Mouse (Mus musculus): ENCODE measurements around the gene 2810004N23Rik. TPM values are rescaled to one million over a fixed set of nuclear protein-coding genes. Genes with fewer than 3 reads are reported as not detected.

Gene 2810004N23Rik
- polyA plus RNA-seq, 1 experiment from 2014 or later: 51.9 TPM

- Histone ChIP-seq H3K4me1 (ENCODE audit: control insufficient read depth, insufficient read depth, low read length) (no peaks in the 10 kb centered on the region), H3K27ac (replicated peaks; ENCODE audit: low read depth, low read length) (no peak overlapping the region), H3K27me3 (ENCODE audit: control insufficient read depth, insufficient read depth, low read length) (no peaks in the 10 kb centered on the region), H3K9me3 (replicated peaks; ENCODE audit: control insufficient read depth, low read length) (no peaks in the 10 kb centered on the region), H3K36me3 (replicated peaks; ENCODE audit: control insufficient read depth, insufficient read depth, low read depth, low read length) (peaks cover 13% of the 10 kb centered on the region), H3K4me2 (ENCODE audit: low read depth, low read length) (no peak overlapping the region), H3K9ac (replicated peaks; ENCODE audit: low read length) (no peak overlapping the region), H3K4me3 (ENCODE audit: low read depth, low read length) (no peak overlapping the region)
- DNase-seq (ENCODE audit: low spot score) (no peak), ATAC-seq (replicated peaks; ENCODE audit: insufficient number of reproducible peaks, low FRiP score, low TSS enrichment, low read depth) (no peak)
- WGBS: 89% methylated on average over 10 of the region's 10 CpGs
Measured at GRCm38 (mm10) chr8:124839371-124839770, 23.5 kb downstream of the 2810004N23Rik start.

- H3K9ac ChIP-seq (replicated peaks; ENCODE audit: low read length): no peak overlapping the region
- no peaks in the 10 kb centered on the region for H3K27me3 ChIP-seq (ENCODE audit: control insufficient read depth, insufficient read depth, low read length)
- DNase-seq (ENCODE audit: low spot score): no peak
- 83% methylated on average over 2 of the region's 2 CpGs for WGBS
- no peaks in the 10 kb centered on the region for H3K4me1 ChIP-seq (ENCODE audit: control insufficient read depth, insufficient read depth, low read length)
- no peak overlapping the region for H3K27ac ChIP-seq (replicated peaks; ENCODE audit: low read depth, low read length)
- no peak overlapping the region for H3K4me2 ChIP-seq (ENCODE audit: low read depth, low read length)
- peaks cover 13% of the 10 kb centered on the region for H3K36me3 ChIP-seq (replicated peaks; ENCODE audit: control insufficient read depth, insufficient read depth, low read depth, low read length)
- H3K4me3 ChIP-seq (ENCODE audit: low read depth, low read length): no peak overlapping the region
- H3K9me3 ChIP-seq (replicated peaks; ENCODE audit: control insufficient read depth, low read length): no peaks in the 10 kb centered on the region
- ATAC-seq (replicated peaks; ENCODE audit: insufficient number of reproducible peaks, low FRiP score, low TSS enrichment, low read depth): no peak
Measured at GRCm38 (mm10) chr8:124837956-124838355, 25.0 kb downstream of the 2810004N23Rik start.

GRCm38 (mm10) chr8:124836907-124837306 is 26.0 kb downstream of the 2810004N23Rik start:
- H3K9ac ChIP-seq (replicated peaks; ENCODE audit: low read length): no peak overlapping the region
- DNase-seq (ENCODE audit: low spot score) (no peak), ATAC-seq (replicated peaks; ENCODE audit: insufficient number of reproducible peaks, low FRiP score, low TSS enrichment, low read depth) (no peak)
- H3K4me1 ChIP-seq (ENCODE audit: control insufficient read depth, insufficient read depth, low read length): no peaks in the 10 kb centered on the region
- H3K27ac ChIP-seq (replicated peaks; ENCODE audit: low read depth, low read length): no peak overlapping the region
- no peak overlapping the region for H3K4me2 ChIP-seq (ENCODE audit: low read depth, low read length)
- no peaks in the 10 kb centered on the region for H3K27me3 ChIP-seq (ENCODE audit: control insufficient read depth, insufficient read depth, low read length)
- WGBS: 80% methylated on average over 2 of the region's 2 CpGs
- no peaks in the 10 kb centered on the region for H3K9me3 ChIP-seq (replicated peaks; ENCODE audit: control insufficient read depth, low read length)
- no peak overlapping the region for H3K4me3 ChIP-seq (ENCODE audit: low read depth, low read length)
- H3K36me3 ChIP-seq (replicated peaks; ENCODE audit: control insufficient read depth, insufficient read depth, low read depth, low read length): peaks cover 13% of the 10 kb centered on the region

GRCm38 (mm10) chr8:124836273-124836672 is 26.6 kb downstream of the 2810004N23Rik start:
- Histone ChIP-seq H3K4me1 (ENCODE audit: control insufficient read depth, insufficient read depth, low read length) (no peaks in the 10 kb centered on the region), H3K4me2 (ENCODE audit: low read depth, low read length) (no peak overlapping the region), H3K27ac (replicated peaks; ENCODE audit: low read depth, low read length) (no peak overlapping the region), H3K27me3 (ENCODE audit: control insufficient read depth, insufficient read depth, low read length) (no peaks in the 10 kb centered on the region), H3K36me3 (replicated peaks; ENCODE audit: control insufficient read depth, insufficient read depth, low read depth, low read length) (peaks cover 11% of the 10 kb centered on the region), H3K9ac (replicated peaks; ENCODE audit: low read length) (no peak overlapping the region), H3K4me3 (ENCODE audit: low read depth, low read length) (no peak overlapping the region), H3K9me3 (replicated peaks; ENCODE audit: control insufficient read depth, low read length) (no peaks in the 10 kb centered on the region)
- DNase-seq (ENCODE audit: low spot score) (no peak), ATAC-seq (replicated peaks; ENCODE audit: insufficient number of reproducible peaks, low FRiP score, low TSS enrichment, low read depth) (no peak)
- 83% methylated on average over 7 of the region's 7 CpGs for WGBS

- Histone ChIP-seq H3K9me3 (replicated peaks; ENCODE audit: control insufficient read depth, low read length) (no peaks in the 10 kb centered on the region), H3K36me3 (replicated peaks; ENCODE audit: control insufficient read depth, insufficient read depth, low read depth, low read length) (peaks cover 10% of the 10 kb centered on the region), H3K4me2 (ENCODE audit: low read depth, low read length) (no peak overlapping the region)
Measured at GRCm38 (mm10) chr8:124835848-124836247, 27.1 kb downstream of the 2810004N23Rik start.

GRCm38 (mm10) chr8:124833430-124834205 is 29.3 kb downstream of the 2810004N23Rik start:
- DNase-seq (ENCODE audit: low spot score): no peak
- H3K9me3 ChIP-seq (replicated peaks; ENCODE audit: control insufficient read depth, low read length): no peaks in the 10 kb centered on the region
- no peaks in the 10 kb centered on the region for H3K36me3 ChIP-seq (replicated peaks; ENCODE audit: control insufficient read depth, insufficient read depth, low read depth, low read length)
- no peak overlapping the region for H3K4me2 ChIP-seq (ENCODE audit: low read depth, low read length)
- 41% methylated on average over 15 of the region's 15 CpGs for WGBS
- ATAC-seq (replicated peaks; ENCODE audit: insufficient number of reproducible peaks, low FRiP score, low TSS enrichment, low read depth): no peak
- H3K4me1 ChIP-seq (ENCODE audit: control insufficient read depth, insufficient read depth, low read length): no peaks in the 10 kb centered on the region
- no peak overlapping the region for H3K9ac ChIP-seq (replicated peaks; ENCODE audit: low read length)
- H3K4me3 ChIP-seq (ENCODE audit: low read depth, low read length): no peak overlapping the region
- no peaks in the 10 kb centered on the region for H3K27me3 ChIP-seq (ENCODE audit: control insufficient read depth, insufficient read depth, low read length)
- no peak overlapping the region for H3K27ac ChIP-seq (replicated peaks; ENCODE audit: low read depth, low read length)

More at GRCm38 (mm10) chr8:124835848-124836247, 27.1 kb downstream of the 2810004N23Rik start:
- no peak for ATAC-seq (replicated peaks; ENCODE audit: insufficient number of reproducible peaks, low FRiP score, low TSS enrichment, low read depth)
- Histone ChIP-seq H3K27me3 (ENCODE audit: control insufficient read depth, insufficient read depth, low read length) (no peaks in the 10 kb centered on the region), H3K9ac (replicated peaks; ENCODE audit: low read length) (no peak overlapping the region), H3K4me1 (ENCODE audit: control insufficient read depth, insufficient read depth, low read length) (no peaks in the 10 kb centered on the region), H3K27ac (replicated peaks; ENCODE audit: low read depth, low read length) (no peak overlapping the region), H3K4me3 (ENCODE audit: low read depth, low read length) (no peak overlapping the region)
- no peak for DNase-seq (ENCODE audit: low spot score)

- no peak for DNase-seq (ENCODE audit: low spot score)
- H3K4me1 ChIP-seq (ENCODE audit: control insufficient read depth, insufficient read depth, low read length): no peaks in the 10 kb centered on the region
- WGBS: 83% methylated on average over 6 of the region's 6 CpGs
- H3K4me3 ChIP-seq (ENCODE audit: low read depth, low read length): no peak overlapping the region
- H3K27me3 ChIP-seq (ENCODE audit: control insufficient read depth, insufficient read depth, low read length): no peaks in the 10 kb centered on the region
- H3K9me3 ChIP-seq (replicated peaks; ENCODE audit: control insufficient read depth, low read length): no peaks in the 10 kb centered on the region
- H3K9ac ChIP-seq (replicated peaks; ENCODE audit: low read length): no peak overlapping the region
- no peak overlapping the region for H3K27ac ChIP-seq (replicated peaks; ENCODE audit: low read depth, low read length)
- no peak for ATAC-seq (replicated peaks; ENCODE audit: insufficient number of reproducible peaks, low FRiP score, low TSS enrichment, low read depth)
- H3K36me3 ChIP-seq (replicated peaks; ENCODE audit: control insufficient read depth, insufficient read depth, low read depth, low read length): no peaks in the 10 kb centered on the region
- no peak overlapping the region for H3K4me2 ChIP-seq (ENCODE audit: low read depth, low read length)
Measured at GRCm38 (mm10) chr8:124831941-124832340, 31.0 kb downstream of the 2810004N23Rik start.

- H3K27me3 ChIP-seq (ENCODE audit: control insufficient read depth, insufficient read depth, low read length): no peaks in the 10 kb centered on the region
- DNase-seq (ENCODE audit: low spot score) (no peak), ATAC-seq (replicated peaks; ENCODE audit: insufficient number of reproducible peaks, low FRiP score, low TSS enrichment, low read depth) (no peak)
- no peaks in the 10 kb centered on the region for H3K4me1 ChIP-seq (ENCODE audit: control insufficient read depth, insufficient read depth, low read length)
- no peaks in the 10 kb centered on the region for H3K9me3 ChIP-seq (replicated peaks; ENCODE audit: control insufficient read depth, low read length)
- WGBS: 70% methylated on average over 6 of the region's 6 CpGs
- H3K36me3 ChIP-seq (replicated peaks; ENCODE audit: control insufficient read depth, insufficient read depth, low read depth, low read length): no peaks in the 10 kb centered on the region
- no peak overlapping the region for H3K27ac ChIP-seq (replicated peaks; ENCODE audit: low read depth, low read length)
- H3K4me2 ChIP-seq (ENCODE audit: low read depth, low read length): no peak overlapping the region
- no peak overlapping the region for H3K4me3 ChIP-seq (ENCODE audit: low read depth, low read length)
- H3K9ac ChIP-seq (replicated peaks; ENCODE audit: low read length): no peak overlapping the region
Measured at GRCm38 (mm10) chr8:124831531-124831930, 31.4 kb downstream of the 2810004N23Rik start.
